Mouse (Mus musculus) ES-Bruce4 (cell line): ENCODE measurements around the gene Polr2j. TPM values are rescaled to one million over a fixed set of nuclear protein-coding genes. Genes with fewer than 3 reads are reported as not detected.

Source experiments
- H3K27ac ChIP-seq: 2 replicates; pipeline ENCODE4 v1.5.1; 2012; ENCODE audit warnings: low read length, inconsistent platforms; ENCODE audit not compliant: insufficient read depth
- H3K27me3 ChIP-seq: 2 replicates; pipeline ENCODE4 v1.6.1; 2012; ENCODE audit warnings: mild to moderate bottlenecking, low read length, inconsistent platforms; ENCODE audit not compliant: control insufficient read depth, poor library complexity, insufficient read depth, severe bottlenecking
- H3K36me3 ChIP-seq: 2 replicates; pipeline ENCODE4 v1.6.1; 2012; ENCODE audit warnings: inconsistent platforms, mild to moderate bottlenecking, low read length, moderate library complexity; ENCODE audit not compliant: control insufficient read depth, poor library complexity, insufficient read depth, severe bottlenecking
- H3K4me1 ChIP-seq: one replicate; pipeline ENCODE4 v1.8.1; 2011; ENCODE audit warnings: low read length; ENCODE audit not compliant: control insufficient read depth, insufficient read depth
- H3K4me3 ChIP-seq: 2 replicates; pipeline ENCODE4 v1.5.1; 2011; ENCODE audit warnings: low read depth, mild to moderate bottlenecking, low read length
- H3K9ac ChIP-seq: 2 replicates; pipeline ENCODE4 v1.6.1; 2012; ENCODE audit warnings: low read depth, mild to moderate bottlenecking, inconsistent platforms; ENCODE audit not compliant: poor library complexity, severe bottlenecking
- H3K9me3 ChIP-seq: replicated peaks from 2 replicates; pipeline ENCODE4 v1.6.1; 2012; ENCODE audit warnings: mild to moderate bottlenecking, low read length, inconsistent platforms; ENCODE audit not compliant: control insufficient read depth, poor library complexity, insufficient read depth, severe bottlenecking
- CTCF ChIP-seq: IDR thresholded peaks from one replicate; pipeline ENCODE4 v1.8.1; 2011; ENCODE audit warnings: low read depth, low read length
- EP300 ChIP-seq: IDR thresholded peaks from 2 replicates; pipeline ENCODE4 v1.6.1; 2011; ENCODE audit warnings: low read depth, low read length; ENCODE audit not compliant: insufficient read depth
- POLR2A ChIP-seq: IDR thresholded peaks from one replicate; pipeline ENCODE4 v1.8.1; 2011; ENCODE audit warnings: low read length; ENCODE audit not compliant: insufficient read depth
- polyA plus RNA-seq: library from polyadenylated mRNA; stranded (reverse); fragments of >200 nt; gene quantifications from 2 replicates; pipeline ENCODE4 v1.2.4, GENCODE M21; 2011; ENCODE audit warnings: low read depth; ENCODE audit not compliant: missing spikeins, insufficient read depth, insufficient read length

Gene Polr2j
- polyA plus RNA-seq, 1 experiment, result 90.7 TPM

DNA sequence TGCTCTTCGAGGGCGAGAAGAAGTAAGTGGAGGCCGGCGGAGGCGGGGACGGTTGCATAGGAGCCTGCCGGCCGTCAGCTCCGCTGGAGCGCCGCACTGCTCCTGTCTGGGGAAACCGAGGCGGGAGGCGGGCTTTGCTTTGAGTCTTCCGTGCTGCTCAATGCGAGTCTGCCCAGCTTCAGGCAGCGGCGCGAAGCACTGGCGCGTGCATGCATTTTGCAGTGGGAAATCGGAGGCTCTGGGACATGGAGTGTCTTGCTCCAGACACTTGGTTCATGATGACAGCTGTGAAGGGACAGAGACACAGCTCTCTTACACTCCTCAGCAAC is 317 bp downstream of the Polr2j start:
- H3K27me3 ChIP-seq, result no peaks in the 10 kb centered on the region
- peak overlapping the region; percentile 81 for H3K9ac ChIP-seq
- TF ChIP-seq EP300 (no peak), CTCF (no peak), POLR2A (no peak)
- H3K4me3 ChIP-seq, result peak overlapping the region; percentile 92
- H3K27ac ChIP-seq, result no peak overlapping the region
- H3K36me3 ChIP-seq, result peaks cover 15% of the 10 kb centered on the region
- H3K4me1 ChIP-seq, result peaks cover 5% of the 10 kb centered on the region
- H3K9me3 ChIP-seq, result no peaks in the 10 kb centered on the region

DNA sequence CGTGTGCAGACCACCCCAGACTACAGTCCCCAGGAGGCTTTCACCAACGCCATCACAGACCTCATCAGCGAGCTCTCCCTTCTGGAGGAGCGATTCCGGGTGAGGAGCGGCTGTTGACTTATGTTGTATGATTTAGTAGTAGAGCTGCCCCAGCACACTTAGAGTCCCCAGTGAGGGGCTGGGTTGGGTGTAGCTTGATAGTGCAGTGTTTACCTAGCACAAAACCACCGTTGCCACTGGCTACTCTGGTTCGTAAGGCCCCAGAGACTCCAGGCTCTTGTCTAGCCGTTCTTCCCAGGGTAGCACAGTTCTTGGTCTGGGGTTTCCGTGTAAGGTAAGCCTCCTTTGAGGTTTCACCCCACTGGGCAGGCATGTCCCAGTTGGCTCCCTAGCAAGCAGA is 5.7 kb downstream of the Polr2j start:
- Histone ChIP-seq H3K4me1 (peaks cover 2% of the 10 kb centered on the region), H3K36me3 (peaks cover 40% of the 10 kb centered on the region), H3K27ac (no peak overlapping the region), H3K9me3 (no peaks in the 10 kb centered on the region), H3K9ac (no peak overlapping the region), H3K4me3 (no peak overlapping the region), H3K27me3 (no peaks in the 10 kb centered on the region)
- TF ChIP-seq POLR2A (no peak), CTCF (no peak), EP300 (no peak)

DNA sequence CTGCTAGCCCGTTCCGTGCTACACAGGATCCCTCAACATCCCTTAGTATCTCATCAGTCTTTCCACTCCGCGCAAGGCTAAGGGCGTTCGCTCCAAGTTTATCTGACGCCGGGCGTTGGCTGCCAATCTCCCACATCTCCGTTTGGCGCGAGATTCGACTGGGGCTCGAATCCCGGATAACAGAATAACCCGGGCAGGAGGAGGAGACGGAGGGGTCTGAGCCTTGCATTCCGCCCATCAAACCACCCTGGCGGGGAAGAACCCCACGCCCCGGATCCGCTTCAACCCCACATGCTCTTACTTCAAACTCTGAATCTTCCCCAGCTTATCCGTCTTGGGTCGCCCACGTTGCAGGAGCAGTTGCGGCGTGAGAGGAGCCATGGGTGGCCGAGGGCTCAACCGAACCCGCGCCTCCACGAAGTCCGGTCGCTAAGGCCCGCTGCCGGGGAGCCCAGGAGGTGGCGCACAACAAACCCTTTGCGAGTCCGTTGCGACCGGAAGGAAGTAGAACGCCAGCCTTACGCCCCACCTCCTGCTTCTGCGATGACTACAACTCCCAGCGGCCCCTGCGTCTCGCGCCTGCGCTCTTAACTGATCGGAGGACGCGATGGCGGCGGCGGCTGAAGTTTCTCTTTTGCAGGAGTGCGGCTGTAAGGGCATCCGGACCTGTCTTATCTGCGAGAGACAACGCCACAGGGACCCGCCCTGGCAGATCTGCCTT is 19.3 kb downstream of the Polr2j start, which contains the start of the genes Lrwd1 and Alkbh4:
Gene Lrwd1 (minus strand): TSS at position 504 of the 721 bp plus-strand sequence.
Gene Alkbh4 (plus strand): TSS at position 576 of the 721 bp plus-strand sequence.
- Histone ChIP-seq H3K27me3 (no peaks in the 10 kb centered on the region), H3K4me3 (peak within 1 kb of the TSS; percentile 97), H3K4me1 (peaks cover 5% of the 10 kb centered on the region), H3K27ac (no peak within 1 kb of the TSS), H3K36me3 (no peaks in the 10 kb centered on the region), H3K9me3 (no peaks in the 10 kb centered on the region), H3K9ac (peak within 1 kb of the TSS; percentile 82)
- peak; percentile 66 for TF ChIP-seq CTCF
- TF ChIP-seq POLR2A, result peak; percentile 69
- TF ChIP-seq EP300, result no peak

DNA sequence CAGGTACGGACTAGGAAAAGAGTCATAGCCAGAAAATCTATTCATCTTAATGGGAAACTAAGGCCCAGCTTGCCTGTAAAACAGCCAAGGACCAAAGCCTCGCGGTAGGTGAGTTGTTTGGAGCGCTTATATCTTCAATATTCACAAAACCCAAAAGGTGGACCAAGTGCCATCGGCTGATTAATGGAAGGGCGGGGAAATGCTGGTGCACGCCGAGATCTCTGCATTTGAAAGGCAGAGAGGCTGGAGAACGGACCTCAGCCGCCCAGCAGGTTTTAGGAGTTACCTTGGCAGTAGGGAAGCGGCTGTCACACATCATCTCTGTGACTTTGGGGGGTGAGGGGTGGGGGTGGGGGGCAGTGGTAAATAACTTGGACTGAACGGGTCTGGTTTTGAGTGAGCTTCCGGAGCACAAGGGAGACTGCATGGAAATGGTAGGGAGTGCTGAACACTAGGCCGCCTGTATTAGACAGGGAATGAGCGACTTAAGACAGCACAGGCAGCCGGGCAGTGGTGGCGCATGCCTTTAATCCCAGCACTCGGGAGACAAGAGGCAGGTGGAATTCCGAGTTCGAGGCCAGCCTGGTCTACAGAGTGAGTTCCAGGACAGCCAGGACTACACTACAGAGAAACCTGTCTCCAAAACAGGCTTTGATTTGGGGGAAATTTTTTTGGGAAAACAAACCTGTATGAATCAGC is 20.0 kb downstream of the Polr2j start:
- Histone ChIP-seq H3K36me3 (no peaks in the 10 kb centered on the region), H3K4me1 (peaks cover 5% of the 10 kb centered on the region), H3K9ac (peak overlapping the region; percentile 82), H3K27ac (no peak overlapping the region), H3K9me3 (no peaks in the 10 kb centered on the region), H3K4me3 (peak overlapping the region; percentile 93), H3K27me3 (no peaks in the 10 kb centered on the region)
- TF ChIP-seq POLR2A, result no peak
- TF ChIP-seq EP300, result no peak
- TF ChIP-seq CTCF, result no peak

DNA sequence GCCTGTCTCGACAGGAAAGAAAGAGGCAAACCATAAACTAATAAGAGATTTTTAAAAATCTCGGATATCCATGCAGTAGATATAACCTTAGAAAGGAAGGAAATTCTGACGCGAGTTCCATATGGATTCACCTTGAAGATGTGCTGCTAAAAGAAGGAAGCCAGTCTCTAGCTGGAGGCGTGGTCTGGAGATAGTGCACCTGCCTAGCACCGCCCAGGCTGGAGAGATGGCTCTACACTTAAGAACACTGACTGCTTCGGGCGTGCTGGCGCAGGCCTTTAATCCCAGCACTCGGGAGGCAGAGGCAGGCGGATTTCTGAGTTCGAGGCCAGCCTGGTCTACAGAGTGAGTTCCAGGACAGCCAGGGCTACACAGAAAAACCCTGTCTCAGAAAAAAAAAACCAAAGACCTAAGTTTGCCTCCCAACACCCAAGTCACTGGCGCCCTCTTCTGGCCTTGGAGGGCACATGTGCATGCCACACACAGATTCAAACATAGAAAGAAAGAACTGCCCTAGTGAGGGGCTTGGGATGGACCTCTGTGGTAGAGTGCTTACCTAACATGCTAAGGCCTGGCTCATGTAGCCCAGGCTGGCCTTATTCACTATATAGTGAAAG is 21.3 kb downstream of the Polr2j start:
- Histone ChIP-seq H3K36me3 (no peaks in the 10 kb centered on the region), H3K9ac (no peak overlapping the region), H3K27me3 (no peaks in the 10 kb centered on the region), H3K27ac (no peak overlapping the region), H3K4me1 (peaks cover 5% of the 10 kb centered on the region), H3K9me3 (no peaks in the 10 kb centered on the region), H3K4me3 (no peak overlapping the region)
- TF ChIP-seq POLR2A, result no peak
- peak; percentile 84 for TF ChIP-seq CTCF

DNA sequence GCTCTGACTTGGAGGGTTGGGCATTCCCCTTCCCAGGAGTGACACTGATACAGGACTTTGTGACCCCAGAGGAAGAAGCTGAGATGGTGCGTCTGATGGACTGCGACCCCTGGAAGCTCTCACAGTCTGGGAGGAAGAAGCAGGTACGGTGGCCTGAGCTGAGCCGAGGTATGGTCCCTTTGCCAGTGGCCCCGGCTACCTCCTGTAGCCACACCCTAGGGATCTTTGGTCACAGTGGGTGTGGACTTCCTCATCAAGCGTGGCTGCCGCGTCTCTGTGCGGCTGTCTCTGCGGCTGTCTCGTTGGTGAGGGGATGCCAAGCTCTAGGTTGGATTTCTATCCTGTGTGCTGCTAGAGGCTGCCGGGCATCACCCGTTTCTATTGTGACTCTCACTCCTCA is 23.0 kb downstream of the Polr2j start:
- H3K9me3 ChIP-seq, result no peaks in the 10 kb centered on the region
- no peaks in the 10 kb centered on the region for H3K36me3 ChIP-seq
- H3K27me3 ChIP-seq, result no peaks in the 10 kb centered on the region
- no peak overlapping the region for H3K4me3 ChIP-seq
- peaks cover 2% of the 10 kb centered on the region for H3K4me1 ChIP-seq
- no peak overlapping the region for H3K27ac ChIP-seq
- H3K9ac ChIP-seq, result no peak overlapping the region
- TF ChIP-seq EP300 (no peak), CTCF (no peak), POLR2A (no peak)
